Mouse (Mus musculus) embryonic fibroblast, embryonic 13.5 days (primary cell): ENCODE data around the gene Aff3.

Experiments used
- CTCF ChIP-seq: IDR thresholded peaks from 2 replicates; pipeline ENCODE4 v1.5.1; 2011; ENCODE audit warnings: mild to moderate bottlenecking, control low read depth, low read length, moderate library complexity, borderline replicate concordance; ENCODE audit not compliant: insufficient read depth
- POLR2A ChIP-seq: IDR thresholded peaks from 2 replicates; pipeline ENCODE4 v1.6.1; 2011; ENCODE audit warnings: low read depth, mild to moderate bottlenecking, control low read depth, low read length, moderate library complexity

DNA sequence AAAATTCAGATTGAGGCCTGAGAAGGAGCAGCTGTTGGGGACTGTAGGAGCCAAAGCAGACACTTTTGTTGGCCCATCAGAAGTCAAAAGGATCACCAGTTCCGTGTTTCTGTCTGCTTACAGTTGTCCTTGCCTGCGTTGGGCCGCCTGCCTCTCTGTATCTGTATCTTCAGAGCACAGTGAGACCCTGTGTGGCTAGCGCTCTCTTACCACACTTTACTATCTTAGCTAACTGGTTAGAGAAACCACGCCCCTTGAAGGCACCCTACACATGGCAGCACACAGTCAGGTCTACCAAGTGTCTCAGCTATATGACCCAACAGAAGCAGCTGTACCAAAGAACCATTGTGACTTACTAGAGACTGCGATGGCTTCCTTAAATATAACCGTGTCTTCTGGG, 30.7 kb downstream of the Aff3 start:
- TF ChIP-seq CTCF (no peak), POLR2A (no peak)
